Mouse (Mus musculus) hindbrain, embryonic 15.5 days (tissue): ENCODE data around the gene Nat10. TPM values are rescaled to one million over a fixed set of nuclear protein-coding genes. Genes with fewer than 3 reads are reported as not detected.

Experiments
- ATAC-seq: fragments of 200-750 bp; cut with Nextera tagmentation; 2 replicates; pipeline ENCODE4 v1.8.0; 2017; ENCODE audit warnings: low read depth, moderate number of reproducible peaks, moderate TSS enrichment; ENCODE audit not compliant: low FRiP score
- H3K27ac ChIP-seq: fragments of 300-500 bp; sonication (generic); replicated peaks from 2 replicates; pipeline ENCODE4 v1.5.1; 2015; ENCODE audit warnings: mild to moderate bottlenecking, inconsistent platforms
- H3K27me3 ChIP-seq: fragments of 300-500 bp; sonication (generic); 2 replicates; pipeline ENCODE4 v1.6.1; 2015; ENCODE audit warnings: control low read depth, inconsistent platforms
- H3K36me3 ChIP-seq: fragments of 300-500 bp; sonication (generic); 2 replicates; pipeline ENCODE4 v1.6.1; 2015; ENCODE audit warnings: control low read depth, inconsistent platforms
- H3K4me1 ChIP-seq: fragments of 300-500 bp; sonication (generic); replicated peaks from 2 replicates; pipeline ENCODE4 v1.6.1; 2015; ENCODE audit warnings: control low read depth, inconsistent platforms
- H3K4me2 ChIP-seq: fragments of 300-500 bp; sonication (generic); 2 replicates; pipeline ENCODE4 v1.6.1; 2015; ENCODE audit warnings: moderate library complexity, mild to moderate bottlenecking, inconsistent platforms
- H3K4me3 ChIP-seq: fragments of 300-500 bp; sonication (generic); 2 replicates; pipeline ENCODE4 v1.5.1; 2015; ENCODE audit warnings: mild to moderate bottlenecking, inconsistent platforms
- H3K9ac ChIP-seq: fragments of 300-500 bp; sonication (generic); 2 replicates; pipeline ENCODE4 v1.6.1; 2015; ENCODE audit warnings: inconsistent platforms
- H3K9me3 ChIP-seq: fragments of 300-500 bp; sonication (generic); 2 replicates; pipeline ENCODE4 v1.6.1; 2016; ENCODE audit warnings: control low read depth, inconsistent platforms
- WGBS: fragments of 180-500 bp; shearing (Covaris S2); methylation state at CpG from one replicate; pipeline ENCODE4 v1.1.7; 2015; 5-methylcytosine and 5-hydroxymethylcytosine counted together
- polyA plus RNA-seq: library from polyadenylated mRNA; unstranded; fragments of >200 nt; fragmentation: Nextera tagmentation; extraction: Ambion mirVana; gene quantifications from 2 replicates; pipeline ENCODE4 v1.2.1, GENCODE M21; 2015

The Nat10 gene
- polyA plus RNA-seq, 1 experiment from 2014 or later = 20.1 TPM

DNA sequence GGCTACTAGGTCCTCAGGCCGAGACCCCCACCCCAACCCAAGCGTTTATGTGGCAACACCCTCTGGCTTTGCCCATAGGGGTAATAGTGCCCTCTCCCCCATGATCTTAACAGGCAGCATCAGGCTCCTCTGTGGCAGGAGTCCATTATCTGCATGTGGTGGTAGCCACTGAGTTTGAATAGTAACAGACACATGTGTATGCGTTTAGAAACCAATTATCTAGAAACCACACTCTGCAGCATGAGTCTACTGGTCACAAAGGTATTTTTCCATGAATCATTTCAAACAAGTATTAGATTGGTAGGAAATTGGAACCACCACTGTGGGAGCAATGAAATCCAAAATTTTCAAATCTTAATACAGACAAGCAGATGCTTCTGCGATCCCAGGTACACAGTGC lies 75.5 kb downstream of the Nat10 start:
- no peak for ATAC-seq
- Histone ChIP-seq H3K27me3 (no peaks in the 10 kb centered on the region), H3K9me3 (no peaks in the 10 kb centered on the region), H3K9ac (no peak overlapping the region), H3K4me1 (peaks cover 28% of the 10 kb centered on the region), H3K36me3 (no peaks in the 10 kb centered on the region), H3K4me3 (no peak overlapping the region), H3K27ac (no peak overlapping the region), H3K4me2 (no peak overlapping the region)
- WGBS = 83% methylated on average over 4 of the region's 4 CpGs

DNA sequence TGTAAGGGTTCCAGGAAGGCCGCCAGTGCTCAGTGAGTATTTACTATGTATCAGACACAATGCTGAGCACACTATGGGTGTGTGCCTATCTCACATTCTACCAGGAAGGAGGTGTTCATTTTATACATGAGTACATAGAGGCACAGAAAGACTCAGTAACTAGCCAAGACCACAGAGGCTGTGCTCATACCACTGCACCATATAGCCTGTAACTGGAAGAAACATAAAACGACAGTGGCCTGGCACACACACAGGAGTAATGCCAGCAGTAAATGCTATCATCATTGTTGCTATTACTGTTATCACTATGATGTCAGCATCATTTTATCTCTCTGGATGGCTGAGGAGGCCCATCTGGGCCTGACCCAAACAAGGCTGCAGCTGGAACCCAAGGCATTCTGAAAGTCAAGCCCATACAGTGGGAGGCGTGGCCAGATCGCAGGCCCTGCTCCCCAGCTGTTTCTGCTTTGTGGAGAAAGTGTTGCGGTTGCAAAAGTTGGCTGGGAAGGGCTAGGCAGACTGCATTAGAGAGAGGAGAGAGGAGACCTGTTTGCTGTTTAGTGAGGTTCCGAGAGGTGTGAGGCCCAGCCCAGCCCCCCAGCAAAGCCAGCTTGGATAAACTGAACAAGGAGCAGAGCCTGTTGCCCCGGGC lies 76.0 kb downstream of the Nat10 start:
- no peak for ATAC-seq
- no peaks in the 10 kb centered on the region for H3K9me3 ChIP-seq
- H3K4me1 ChIP-seq = peaks cover 22% of the 10 kb centered on the region; the same call in 1 of the 2 replicates
- no peak overlapping the region for H3K9ac ChIP-seq
- H3K27me3 ChIP-seq = no peaks in the 10 kb centered on the region
- H3K27ac ChIP-seq = no peak overlapping the region
- 64% methylated on average over 7 of the region's 7 CpGs for WGBS
- no peak overlapping the region for H3K4me3 ChIP-seq
- no peak overlapping the region for H3K4me2 ChIP-seq
- H3K36me3 ChIP-seq = no peaks in the 10 kb centered on the region

DNA sequence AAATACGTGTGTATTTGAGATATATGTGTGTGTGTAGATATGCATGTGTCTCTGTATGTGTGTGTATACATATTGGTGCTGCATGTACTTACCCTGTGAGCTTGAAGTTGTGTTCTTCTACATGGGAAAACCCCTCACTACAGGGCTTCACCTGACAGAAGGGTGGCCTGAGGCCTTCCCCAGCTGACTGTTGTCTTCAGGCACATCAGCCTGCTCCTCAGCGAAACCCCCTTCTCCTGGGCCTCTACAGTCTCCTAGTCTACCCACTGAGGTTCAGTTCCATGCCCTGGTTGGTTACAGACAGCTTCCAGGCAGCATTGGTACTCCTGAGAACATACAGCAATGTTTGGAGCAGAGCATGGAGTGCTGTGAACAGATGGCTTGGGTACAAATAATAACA lies 76.6 kb downstream of the Nat10 start:
- H3K27me3 ChIP-seq = no peaks in the 10 kb centered on the region
- WGBS = 90% methylated on average over 2 of the region's 2 CpGs
- H3K36me3 ChIP-seq = no peaks in the 10 kb centered on the region
- H3K9ac ChIP-seq = no peak overlapping the region
- no peak overlapping the region for H3K4me3 ChIP-seq
- H3K4me1 ChIP-seq = peaks cover 21% of the 10 kb centered on the region; the same call in 1 of the 2 replicates
- H3K27ac ChIP-seq = no peak overlapping the region
- H3K9me3 ChIP-seq = no peaks in the 10 kb centered on the region
- ATAC-seq = no peak
- no peak overlapping the region for H3K4me2 ChIP-seq

DNA sequence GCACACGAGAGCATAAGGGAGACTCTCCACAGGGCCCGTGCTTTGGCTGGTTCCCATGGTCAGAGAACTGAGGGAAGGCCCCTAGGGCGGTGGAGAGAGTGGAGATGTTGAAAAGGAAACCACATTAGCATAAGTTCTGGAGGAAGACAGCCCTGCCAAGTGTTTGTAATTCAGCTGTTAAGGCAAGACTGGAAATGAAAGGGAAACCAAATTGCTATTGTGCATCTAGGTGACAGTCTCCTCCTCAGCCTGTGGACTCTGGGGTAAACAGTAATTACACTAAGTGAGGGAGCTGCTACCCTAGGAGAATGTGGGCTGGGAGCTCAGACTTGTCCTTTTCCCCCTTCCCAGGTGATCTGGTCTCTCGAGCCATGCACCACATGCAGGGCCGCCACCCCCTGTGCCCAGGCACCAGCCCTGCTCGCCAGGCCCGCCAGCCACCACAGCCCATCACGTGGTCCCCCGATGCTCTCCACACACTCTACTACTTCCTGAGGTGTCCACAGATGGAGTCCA lies 78.1 kb downstream of the Nat10 start:
- Histone ChIP-seq H3K9me3 (no peaks in the 10 kb centered on the region), H3K4me2 (no peak overlapping the region), H3K27ac (no peak overlapping the region; the same call in 1 of the 2 replicates), H3K4me3 (no peak overlapping the region), H3K27me3 (no peaks in the 10 kb centered on the region), H3K9ac (no peak overlapping the region), H3K36me3 (no peaks in the 10 kb centered on the region), H3K4me1 (peaks cover 24% of the 10 kb centered on the region; the same call in 1 of the 2 replicates)
- ATAC-seq = peak; percentile 68
- 64% methylated on average over 9 of the region's 9 CpGs for WGBS

DNA sequence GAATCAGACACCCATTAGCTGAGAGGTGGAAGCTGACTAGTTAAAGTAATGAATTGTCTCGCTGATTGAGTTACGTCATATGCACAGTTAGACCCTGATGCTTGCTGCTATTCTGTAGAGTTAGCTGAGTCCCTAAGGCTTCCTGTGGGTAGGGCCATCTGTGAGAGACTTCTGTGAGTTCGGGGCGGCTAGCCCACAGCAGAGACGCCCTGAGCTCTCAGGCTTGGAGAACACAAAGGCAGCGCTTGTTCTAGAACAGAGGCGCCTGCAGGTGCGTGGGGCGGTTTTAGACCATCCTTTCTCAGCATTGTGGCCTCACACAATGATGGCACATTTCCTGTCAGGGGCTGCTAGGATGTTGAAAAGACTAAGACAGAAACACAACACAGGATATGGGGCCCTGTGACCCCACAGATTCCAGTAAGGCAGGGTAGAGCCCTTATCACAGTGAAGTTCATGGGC lies 78.8 kb downstream of the Nat10 start:
- ATAC-seq = no peak

DNA sequence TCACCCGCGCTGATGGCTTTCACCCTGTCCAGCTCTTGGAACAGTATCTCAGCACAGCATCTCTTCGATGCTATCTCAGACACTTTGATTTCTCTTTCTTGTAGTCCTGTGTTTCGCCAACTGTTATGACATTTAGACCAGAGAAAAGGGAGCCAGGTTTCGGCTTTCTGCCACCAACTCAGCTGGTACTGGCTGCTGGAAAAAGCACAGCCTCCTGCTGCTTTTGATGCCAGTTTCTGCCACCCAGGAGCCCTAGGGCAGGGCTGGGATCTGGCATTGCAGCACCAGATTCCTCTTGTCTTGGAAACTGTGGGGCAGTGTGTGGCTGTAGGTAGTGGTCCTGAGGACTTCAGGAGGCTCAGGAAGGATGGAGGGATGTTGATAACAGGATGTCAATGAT lies 79.9 kb downstream of the Nat10 start:
- Histone ChIP-seq H3K4me1 (peaks cover 35% of the 10 kb centered on the region), H3K27ac (no peak overlapping the region), H3K36me3 (no peaks in the 10 kb centered on the region), H3K9ac (no peak overlapping the region), H3K4me2 (no peak overlapping the region), H3K9me3 (no peaks in the 10 kb centered on the region), H3K4me3 (no peak overlapping the region), H3K27me3 (no peaks in the 10 kb centered on the region)
- WGBS = 85% methylated on average over 5 of the region's 5 CpGs
- ATAC-seq = no peak

More for the DNA sequence above, 78.8 kb downstream of the Nat10 start:
- Histone ChIP-seq H3K27ac (0 out of 2 replicates have a peak overlapping the region, but pooled peaks have one; percentile 39), H3K4me1 (peaks cover 29% of the 10 kb centered on the region), H3K9me3 (no peaks in the 10 kb centered on the region), H3K4me3 (no peak overlapping the region), H3K36me3 (no peaks in the 10 kb centered on the region), H3K9ac (no peak overlapping the region), H3K4me2 (no peak overlapping the region), H3K27me3 (no peaks in the 10 kb centered on the region)
- WGBS = 72% methylated on average over 9 of the region's 9 CpGs

DNA sequence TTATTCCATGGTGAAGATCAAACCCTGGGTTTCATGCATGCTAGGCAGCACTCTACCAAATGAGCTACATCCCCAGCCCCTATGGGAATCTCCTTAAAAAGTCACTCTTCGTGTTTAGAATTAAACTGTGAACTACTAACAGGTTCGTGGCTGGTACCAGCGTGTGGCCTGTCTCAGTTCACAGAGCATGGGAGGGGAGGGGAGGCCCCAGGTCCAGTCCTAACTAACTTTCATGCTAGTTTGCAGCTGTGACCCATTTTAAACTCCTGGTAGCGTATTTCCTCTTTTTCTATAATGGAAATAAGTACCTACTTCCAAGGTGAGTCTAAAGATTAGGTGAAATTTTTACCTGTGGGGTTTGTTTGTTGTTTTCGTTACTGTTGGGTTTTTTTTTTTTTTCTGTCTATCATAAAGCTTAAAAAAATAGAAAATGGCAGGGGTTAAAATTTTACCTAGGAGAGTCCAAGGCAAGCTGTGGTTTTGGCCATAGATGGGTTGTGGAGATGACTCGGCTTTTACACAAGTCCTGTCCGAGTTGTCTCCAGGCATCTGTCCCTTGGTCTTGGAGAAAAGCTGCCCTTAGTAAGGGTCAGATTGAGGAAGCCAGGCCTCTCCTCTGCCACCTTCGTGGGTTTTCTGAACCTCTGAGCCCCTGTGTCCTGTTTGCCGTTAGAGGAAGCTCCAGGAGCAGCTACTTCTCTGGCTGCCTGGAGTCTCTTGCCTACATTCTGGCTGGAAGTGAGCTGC lies 80.5 kb downstream of the Nat10 start:
- ATAC-seq = no peak

DNA sequence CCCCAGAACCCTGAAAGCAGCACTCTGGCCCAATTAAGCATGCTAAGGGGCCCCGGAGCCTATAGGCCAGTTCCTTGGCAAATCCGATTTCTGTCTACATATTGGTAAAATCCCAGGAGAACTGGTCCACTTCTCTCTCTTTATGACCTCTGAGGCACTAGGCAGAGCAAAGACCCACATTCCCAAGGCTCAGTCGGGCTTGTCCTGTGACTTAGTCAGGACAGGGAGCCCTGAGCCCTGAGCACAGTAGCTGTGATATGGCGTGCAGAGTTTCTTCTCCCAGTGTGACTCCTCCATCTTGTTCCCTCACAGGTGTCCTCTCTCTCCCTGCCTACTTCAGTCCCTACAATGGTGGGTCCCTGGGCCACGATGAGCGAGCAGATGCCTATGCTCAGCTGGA lies 82.6 kb downstream of the Nat10 start:
- no peaks in the 10 kb centered on the region for H3K36me3 ChIP-seq
- no peak overlapping the region for H3K27ac ChIP-seq
- no peak overlapping the region for H3K4me2 ChIP-seq
- WGBS = 92% methylated on average over 6 of the region's 6 CpGs
- H3K9me3 ChIP-seq = no peaks in the 10 kb centered on the region
- H3K27me3 ChIP-seq = no peaks in the 10 kb centered on the region
- H3K4me1 ChIP-seq = peaks cover 33% of the 10 kb centered on the region
- ATAC-seq = no peak
- H3K9ac ChIP-seq = no peak overlapping the region
- H3K4me3 ChIP-seq = no peak overlapping the region

More for the DNA sequence above, 80.5 kb downstream of the Nat10 start:
- no peaks in the 10 kb centered on the region for H3K9me3 ChIP-seq
- no peaks in the 10 kb centered on the region for H3K36me3 ChIP-seq
- H3K27ac ChIP-seq = no peak overlapping the region
- no peak overlapping the region for H3K9ac ChIP-seq
- H3K4me1 ChIP-seq = peaks cover 35% of the 10 kb centered on the region
- H3K4me3 ChIP-seq = no peak overlapping the region
- H3K4me2 ChIP-seq = no peak overlapping the region
- H3K27me3 ChIP-seq = no peaks in the 10 kb centered on the region
- 84% methylated on average over 9 of the region's 9 CpGs for WGBS

DNA sequence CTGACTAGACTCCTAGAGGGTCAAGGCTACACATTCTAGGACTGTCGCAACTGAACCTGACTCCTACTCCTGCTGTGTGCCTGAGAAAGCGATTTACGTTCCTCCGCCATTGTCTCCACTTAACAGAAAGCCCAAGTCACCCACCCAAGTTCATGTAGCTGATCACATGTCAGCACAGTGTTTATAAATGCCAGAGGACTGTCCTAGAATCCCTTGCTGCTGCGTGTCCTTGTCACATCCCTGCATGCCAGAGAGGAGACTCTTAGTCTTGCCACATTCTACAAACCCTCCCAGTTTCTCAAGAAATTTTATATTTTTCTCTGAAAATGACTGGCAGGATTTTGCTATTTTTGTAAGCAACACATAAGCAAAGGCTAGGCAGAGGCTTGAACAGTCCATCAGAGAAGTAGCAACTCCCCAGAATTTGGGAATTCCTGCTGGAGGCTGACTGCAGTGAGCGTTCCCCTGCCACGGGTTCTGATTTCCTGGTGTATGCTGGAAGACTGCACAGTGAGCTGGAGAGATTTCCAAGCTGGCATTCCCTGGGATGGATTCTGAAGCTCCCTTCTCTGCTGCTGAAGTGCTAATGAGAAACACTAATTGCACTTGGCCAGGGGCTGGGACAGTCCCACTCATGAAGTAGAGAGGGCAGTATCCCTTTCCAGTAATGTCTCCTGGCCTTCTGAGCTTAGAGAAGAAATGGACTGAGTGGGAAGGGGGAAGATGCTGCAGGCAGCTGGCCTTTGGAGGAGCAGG lies 83.3 kb downstream of the Nat10 start:
- ATAC-seq = no peak

DNA sequence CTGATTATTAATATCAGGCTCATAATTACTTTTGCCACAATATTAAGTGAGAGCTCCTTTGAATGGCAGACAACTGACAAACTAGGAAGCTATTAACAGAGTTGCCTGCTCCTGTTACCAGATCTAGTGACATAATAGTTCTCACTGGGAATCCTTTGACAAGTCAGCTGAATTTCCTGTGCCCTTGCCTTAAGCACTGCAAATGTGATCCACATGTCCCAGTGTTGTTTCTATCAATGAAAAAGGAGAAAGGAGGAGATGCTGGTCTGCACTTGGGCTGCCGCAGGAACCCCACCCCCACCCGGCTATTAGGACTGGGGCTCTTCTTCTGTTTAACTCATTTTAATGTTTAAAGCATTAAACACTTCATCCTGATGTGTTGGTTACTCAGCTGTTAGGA lies 84.3 kb downstream of the Nat10 start:
- Histone ChIP-seq H3K9me3 (no peaks in the 10 kb centered on the region), H3K27me3 (no peaks in the 10 kb centered on the region), H3K4me1 (peaks cover 17% of the 10 kb centered on the region), H3K4me2 (no peak overlapping the region), H3K36me3 (no peaks in the 10 kb centered on the region), H3K9ac (no peak overlapping the region), H3K27ac (no peak overlapping the region), H3K4me3 (no peak overlapping the region)
- WGBS = 69% methylated on average over 2 of the region's 2 CpGs
- no peak for ATAC-seq

More for the DNA sequence above, 83.3 kb downstream of the Nat10 start:
- no peaks in the 10 kb centered on the region for H3K27me3 ChIP-seq
- no peaks in the 10 kb centered on the region for H3K36me3 ChIP-seq
- no peak overlapping the region for H3K4me2 ChIP-seq
- H3K9me3 ChIP-seq = no peaks in the 10 kb centered on the region
- H3K9ac ChIP-seq = no peak overlapping the region
- 75% methylated on average over 7 of the region's 7 CpGs for WGBS
- H3K4me3 ChIP-seq = no peak overlapping the region
- H3K27ac ChIP-seq = no peak overlapping the region
- H3K4me1 ChIP-seq = peaks cover 27% of the 10 kb centered on the region

DNA sequence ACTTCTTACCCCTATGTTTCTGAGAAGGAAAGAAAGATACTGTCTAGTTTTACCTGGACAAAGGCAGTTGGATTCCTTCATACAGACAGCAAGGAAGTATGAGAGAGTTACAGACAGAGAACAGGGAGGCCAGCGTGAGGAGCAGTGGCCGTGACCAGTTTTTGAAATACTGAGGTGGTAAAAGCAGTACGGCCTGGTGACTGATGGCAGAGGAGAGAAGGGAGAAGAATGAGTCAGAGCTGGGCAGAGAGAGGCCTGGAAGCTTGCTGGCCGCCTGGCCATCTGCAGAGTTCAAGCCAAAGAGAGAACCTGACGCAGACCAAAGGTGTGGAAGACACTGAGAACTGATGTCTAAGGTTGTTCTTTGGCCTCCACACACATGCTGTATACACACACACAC lies 85.7 kb downstream of the Nat10 start:
- ATAC-seq = no peak
- Histone ChIP-seq H3K9ac (no peak overlapping the region), H3K9me3 (no peaks in the 10 kb centered on the region), H3K27ac (no peak overlapping the region), H3K4me3 (no peak overlapping the region), H3K27me3 (no peaks in the 10 kb centered on the region), H3K4me2 (no peak overlapping the region), H3K36me3 (no peaks in the 10 kb centered on the region), H3K4me1 (peaks cover 15% of the 10 kb centered on the region)
- WGBS = 93% methylated on average over 5 of the region's 5 CpGs

DNA sequence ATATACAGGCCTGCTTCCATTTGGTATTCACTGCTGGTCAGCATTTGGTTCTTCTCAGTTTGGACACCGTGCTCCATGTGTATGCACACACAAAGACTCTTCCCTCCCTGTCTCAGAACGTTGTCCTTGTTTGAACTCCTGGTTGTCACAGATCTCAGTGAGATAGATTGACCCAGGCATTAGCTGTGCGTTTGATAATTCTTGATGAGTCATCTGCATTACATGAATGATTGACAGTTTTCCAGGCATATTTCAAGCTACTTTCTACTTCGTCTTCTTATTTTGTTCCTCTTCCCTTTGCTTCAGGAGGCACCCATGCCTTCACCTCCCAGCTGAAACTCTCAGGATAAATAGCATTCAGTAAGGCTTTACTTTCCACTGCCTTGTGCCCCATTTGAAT lies 87.5 kb downstream of the Nat10 start:
- Histone ChIP-seq H3K27me3 (no peaks in the 10 kb centered on the region), H3K4me1 (peaks cover 30% of the 10 kb centered on the region), H3K4me2 (no peak overlapping the region), H3K27ac (no peak overlapping the region), H3K4me3 (no peak overlapping the region), H3K36me3 (no peaks in the 10 kb centered on the region), H3K9me3 (no peaks in the 10 kb centered on the region), H3K9ac (no peak overlapping the region)
- 84% methylated on average over 4 of the region's 4 CpGs for WGBS
- no peak for ATAC-seq
